Mouse (Mus musculus) 3134 (cell line): Measurements from ENCODE around the gene Pdhb.
A peak's percentile ranks its signal among the peaks of the same experiment; 100 is the strongest.

ENCODE experiments used
- DNase-seq: peaks from one replicate; pipeline ENCODE4 v3.0.0-alpha.2; 2011; ENCODE audit warnings: low spot score; ENCODE audit not compliant: insufficient read length; ENCODE audit errors: extremely low read depth

Pdhb gene

GRCm38 (mm10) chr14:8172507-8173410 is at the start of gene Pdhb:
TSS of gene Pdhb (minus strand) at chr14:8173025.
- peak; percentile 99 for DNase-seq

GRCm38 (mm10) chr14:8222561-8222960 is 49.7 kb upstream of the Pdhb start:
- DNase-seq = no peak

GRCm38 (mm10) chr14:8220912-8221311 is 48.1 kb upstream of the Pdhb start:
- DNase-seq = no peak

GRCm38 (mm10) chr14:8220306-8220705 is 47.5 kb upstream of the Pdhb start:
- DNase-seq = no peak

GRCm38 (mm10) chr14:8219876-8220275 is 47.1 kb upstream of the Pdhb start:
- no peak for DNase-seq

GRCm38 (mm10) chr14:8218730-8219380 is 46.0 kb upstream of the Pdhb start:
- DNase-seq = no peak

GRCm38 (mm10) chr14:8218238-8218637 is 45.4 kb upstream of the Pdhb start:
- DNase-seq = no peak

GRCm38 (mm10) chr14:8216100-8216499 is 43.3 kb upstream of the Pdhb start:
- no peak for DNase-seq

GRCm38 (mm10) chr14:8215208-8215778 is 42.5 kb upstream of the Pdhb start:
- peak; percentile 51 for DNase-seq

GRCm38 (mm10) chr14:8214299-8215207 is 41.7 kb upstream of the Pdhb start:
- DNase-seq = peak; percentile 64

GRCm38 (mm10) chr14:8213803-8214224 is 41.0 kb upstream of the Pdhb start, which contains the start of gene Kctd6:
TSS of gene Kctd6 (plus strand) at chr14:8214140.
- DNase-seq = peak; percentile 97

GRCm38 (mm10) chr14:8212996-8213395 is 40.2 kb upstream of the Pdhb start:
- no peak for DNase-seq

GRCm38 (mm10) chr14:8209896-8210295 is 37.1 kb upstream of the Pdhb start:
- no peak for DNase-seq

- DNase-seq = peak; percentile 70
These were observed 36.1 kb upstream of the Pdhb start for GRCm38 (mm10) chr14:8208876-8209275.

- DNase-seq = no peak
These were observed 34.7 kb upstream of the Pdhb start for GRCm38 (mm10) chr14:8207543-8207942.

GRCm38 (mm10) chr14:8207105-8207504 is 34.3 kb upstream of the Pdhb start:
- DNase-seq = no peak

- no peak for DNase-seq
These were observed 33.5 kb upstream of the Pdhb start for GRCm38 (mm10) chr14:8206179-8206910.

- DNase-seq = no peak
These were observed 28.9 kb upstream of the Pdhb start for GRCm38 (mm10) chr14:8201715-8202114.

GRCm38 (mm10) chr14:8200769-8201168 is 27.9 kb upstream of the Pdhb start:
- no peak for DNase-seq

GRCm38 (mm10) chr14:8192727-8193126 is 19.9 kb upstream of the Pdhb start:
- DNase-seq = no peak
